Mouse (Mus musculus) liver, embryonic 13.5 days (tissue): ENCODE data around the gene Skint3. TPM values are rescaled to one million over a fixed set of nuclear protein-coding genes. Genes with fewer than 3 reads are reported as not detected.
"Not testable (repeated sequence)": the region's sequence is repeated elsewhere in the genome, so short reads cannot be mapped to it uniquely, and the experiment has no call there.

Experiments used
- ATAC-seq: fragments of 200-750 bp; cut with Nextera tagmentation; 2 replicates; pipeline ENCODE4 v1.8.0; 2017; ENCODE audit warnings: low read depth, mild to moderate bottlenecking, moderate number of reproducible peaks, moderate library complexity
- DNase-seq: peaks from one replicate; pipeline ENCODE4 v3.0.0; 2022
- H3K27ac ChIP-seq: fragments of 300-500 bp; sonication (generic); 2 replicates; pipeline ENCODE4 v1.5.1; 2015; ENCODE audit warnings: moderate library complexity, mild to moderate bottlenecking, inconsistent platforms
- H3K27me3 ChIP-seq: fragments of 300-500 bp; sonication (generic); 2 replicates; pipeline ENCODE4 v1.6.1; 2015; ENCODE audit warnings: mild to moderate bottlenecking, inconsistent platforms
- H3K36me3 ChIP-seq: fragments of 300-500 bp; sonication (generic); 2 replicates; pipeline ENCODE4 v1.6.1; 2015; ENCODE audit warnings: mild to moderate bottlenecking, inconsistent platforms
- H3K4me1 ChIP-seq: fragments of 300-500 bp; sonication (generic); replicated peaks from 2 replicates; pipeline ENCODE4 v1.6.1; 2015; ENCODE audit warnings: inconsistent platforms
- H3K4me2 ChIP-seq: fragments of 300-500 bp; sonication (generic); 2 replicates; pipeline ENCODE4 v1.6.1; 2015; ENCODE audit warnings: inconsistent platforms, mild to moderate bottlenecking, moderate library complexity
- H3K4me3 ChIP-seq: fragments of 300-500 bp; sonication (generic); replicated peaks from 2 replicates; pipeline ENCODE4 v1.5.1; 2015; ENCODE audit warnings: mild to moderate bottlenecking, inconsistent platforms
- H3K9ac ChIP-seq: fragments of 300-500 bp; sonication (generic); 2 replicates; pipeline ENCODE4 v1.6.1; 2015; ENCODE audit warnings: mild to moderate bottlenecking, inconsistent platforms
- H3K9me3 ChIP-seq: fragments of 300-500 bp; sonication (generic); replicated peaks from 2 replicates; pipeline ENCODE4 v1.6.1; 2016; ENCODE audit warnings: inconsistent platforms
- WGBS: fragments of 180-500 bp; shearing (Covaris S2); methylation state at CpG from one replicate; pipeline ENCODE4 v1.1.7; 2015; ENCODE audit not compliant: insufficient replicate concordance; 5-methylcytosine and 5-hydroxymethylcytosine counted together
- polyA plus RNA-seq: library from polyadenylated mRNA; unstranded; fragments of >200 nt; fragmentation: Nextera tagmentation; extraction: Ambion mirVana; gene quantifications from 2 replicates; pipeline ENCODE4 v1.2.1, GENCODE M21; 2015

Gene Skint3
- 0.03 TPM in 1 of 2 replicates, not detected in the other for polyA plus RNA-seq

DNA sequence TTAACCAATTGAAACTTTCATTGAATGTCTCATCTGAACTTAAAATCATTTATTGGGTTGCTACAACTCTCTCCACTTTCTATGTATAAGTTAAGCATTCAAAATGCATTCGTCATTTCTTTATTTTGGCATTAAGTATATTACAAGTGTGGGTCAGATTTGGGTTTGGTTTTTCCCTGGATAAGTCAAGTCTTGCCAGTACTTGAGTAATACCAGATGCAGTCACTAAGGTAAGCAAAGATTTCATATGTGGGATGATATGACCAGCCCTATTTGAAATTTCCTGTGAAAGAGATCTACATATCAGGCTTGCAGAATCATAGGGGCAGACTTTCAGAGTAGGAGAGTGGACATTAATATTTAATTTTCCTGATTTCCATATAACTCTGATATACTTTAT, at the start of gene Skint3:
Gene Skint3, plus strand, starts transcription at position 301 of the 400 bp plus-strand sequence.
- 61% methylated on average over 1 of the region's 1 CpGs for WGBS
- Histone ChIP-seq H3K4me2 (no peak within 1 kb of the TSS), H3K4me3 (no peak within 1 kb of the TSS), H3K36me3 (no peaks in the 10 kb centered on the region), H3K27me3 (no peaks in the 10 kb centered on the region), H3K9ac (no peak within 1 kb of the TSS), H3K4me1 (no peaks in the 10 kb centered on the region), H3K27ac (no peak within 1 kb of the TSS), H3K9me3 (no peaks in the 10 kb centered on the region)
- ATAC-seq (no peak), DNase-seq (no peak)

DNA sequence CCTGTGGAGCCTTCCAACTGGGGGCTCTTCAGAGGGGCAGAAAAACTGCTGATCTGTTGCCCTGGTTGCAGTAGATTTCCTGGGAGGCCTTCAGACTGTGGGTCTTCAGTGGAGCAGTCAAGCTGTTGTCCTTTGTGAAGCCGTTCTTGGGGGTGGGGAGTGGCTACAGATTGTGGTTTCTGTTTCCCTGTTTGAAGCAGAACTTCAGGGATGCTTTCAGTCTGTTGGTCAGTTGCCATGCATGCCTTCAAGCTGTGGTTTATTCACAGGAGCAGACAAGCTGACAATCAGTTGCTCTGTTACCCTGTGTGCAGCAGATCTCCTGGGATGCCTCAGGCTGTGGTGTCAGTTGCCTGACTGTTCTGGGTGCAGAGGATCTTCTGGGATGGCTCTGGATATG, 11.4 kb downstream of the Skint3 start:
- Histone ChIP-seq H3K36me3 (no peaks in the 10 kb centered on the region), H3K9me3 (no peaks in the 10 kb centered on the region), H3K27ac (no peak overlapping the region), H3K4me2 (no peak overlapping the region), H3K27me3 (no peaks in the 10 kb centered on the region), H3K9ac (no peak overlapping the region), H3K4me3 (no peak overlapping the region), H3K4me1 (no peaks in the 10 kb centered on the region)
- no peak for ATAC-seq
- WGBS = 38% methylated on average over 1 of the region's 1 CpGs
- DNase-seq = no peak

- Histone ChIP-seq H3K27me3 (no peaks in the 10 kb centered on the region), H3K9ac (no peak overlapping the region), H3K9me3 (no peaks in the 10 kb centered on the region; the same call in 1 of the 2 replicates), H3K36me3 (no peaks in the 10 kb centered on the region), H3K4me3 (no peak overlapping the region), H3K4me1 (no peaks in the 10 kb centered on the region), H3K4me2 (no peak overlapping the region), H3K27ac (no peak overlapping the region)
- DNase-seq (no peak), ATAC-seq (no peak)
- 75% methylated on average over 3 of the region's 3 CpGs for WGBS
Measured at GRCm38 (mm10) chr4:112243951-112244350, 11.9 kb downstream of the Skint3 start.

- H3K4me1 ChIP-seq = no peaks in the 10 kb centered on the region
- no peak overlapping the region for H3K27ac ChIP-seq
- no peaks in the 10 kb centered on the region for H3K9me3 ChIP-seq
- H3K4me3 ChIP-seq = no peak overlapping the region
- no peak overlapping the region for H3K9ac ChIP-seq
- H3K4me2 ChIP-seq = no peak overlapping the region
- ATAC-seq (no peak), DNase-seq (no peak)
- no peaks in the 10 kb centered on the region for H3K36me3 ChIP-seq
- 47% methylated on average over 5 of the region's 5 CpGs for WGBS
- no peaks in the 10 kb centered on the region for H3K27me3 ChIP-seq
Measured at GRCm38 (mm10) chr4:112256022-112256421, 24.0 kb downstream of the Skint3 start.

GRCm38 (mm10) chr4:112287178-112287974, 55.3 kb downstream of the Skint3 start:
- Histone ChIP-seq H3K9ac (no peak overlapping the region), H3K4me3 (no peak overlapping the region), H3K36me3 (no peaks in the 10 kb centered on the region), H3K27me3 (no peaks in the 10 kb centered on the region), H3K9me3 (no peaks in the 10 kb centered on the region), H3K27ac (no peak overlapping the region), H3K4me2 (no peak overlapping the region), H3K4me1 (no peaks in the 10 kb centered on the region)
- 62% methylated on average over 12 of the region's 12 CpGs for WGBS
- ATAC-seq = no peak
- no peak for DNase-seq

GRCm38 (mm10) chr4:112288396-112288795, 56.4 kb downstream of the Skint3 start:
- no peaks in the 10 kb centered on the region for H3K9me3 ChIP-seq
- no peak overlapping the region for H3K27ac ChIP-seq
- H3K27me3 ChIP-seq = no peaks in the 10 kb centered on the region
- no peaks in the 10 kb centered on the region for H3K36me3 ChIP-seq
- DNase-seq (no peak), ATAC-seq (no peak)
- no peak overlapping the region for H3K4me3 ChIP-seq
- no peak overlapping the region for H3K9ac ChIP-seq
- 26% methylated on average over 4 of the region's 4 CpGs for WGBS
- no peak overlapping the region for H3K4me2 ChIP-seq
- no peaks in the 10 kb centered on the region for H3K4me1 ChIP-seq

DNA sequence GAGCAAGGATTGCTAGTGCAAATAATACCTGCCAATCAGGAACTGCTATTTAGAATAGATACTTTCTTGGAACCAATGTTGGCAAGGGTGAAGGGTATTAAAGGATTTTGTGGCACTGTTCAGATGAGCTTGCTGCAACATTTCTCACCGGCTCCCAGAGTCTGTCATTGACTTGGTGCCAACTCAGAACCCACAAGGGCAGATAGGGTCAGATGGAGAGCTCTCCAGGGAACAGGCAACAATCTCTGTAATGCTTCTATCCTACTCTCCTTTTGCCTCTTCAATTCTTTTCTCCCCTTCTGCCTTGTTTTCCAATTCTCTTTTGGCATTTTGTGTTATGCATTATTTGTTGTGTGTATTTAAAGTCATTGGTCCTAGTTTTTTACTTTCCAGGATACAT, 70.3 kb downstream of the Skint3 start:
- H3K27ac ChIP-seq = no peak overlapping the region
- H3K27me3 ChIP-seq = no peaks in the 10 kb centered on the region
- no peak overlapping the region for H3K4me3 ChIP-seq
- ATAC-seq (no peak), DNase-seq (no peak)
- H3K36me3 ChIP-seq = no peaks in the 10 kb centered on the region
- H3K4me2 ChIP-seq = no peak overlapping the region
- H3K4me1 ChIP-seq = no peaks in the 10 kb centered on the region
- H3K9ac ChIP-seq = no peak overlapping the region
- WGBS = 50% methylated on average over 1 of the region's 1 CpGs
- no peaks in the 10 kb centered on the region for H3K9me3 ChIP-seq

- ATAC-seq (no peak), DNase-seq (no peak)
- Histone ChIP-seq H3K9ac (no peak overlapping the region), H3K4me3 (no peak overlapping the region), H3K9me3 (no peaks in the 10 kb centered on the region), H3K36me3 (no peaks in the 10 kb centered on the region), H3K4me2 (no peak overlapping the region), H3K4me1 (no peaks in the 10 kb centered on the region), H3K27ac (no peak overlapping the region), H3K27me3 (no peaks in the 10 kb centered on the region)
- 64% methylated on average over 3 of the region's 3 CpGs for WGBS
Measured at GRCm38 (mm10) chr4:112302855-112303509, 70.9 kb downstream of the Skint3 start.

- WGBS = 71% methylated on average over 16 of the region's 17 CpGs
- H3K4me3 ChIP-seq, H3K4me2 ChIP-seq, H3K4me1 ChIP-seq, H3K9me3 ChIP-seq, H3K27me3 ChIP-seq, H3K27ac ChIP-seq, H3K36me3 ChIP-seq, H3K9ac ChIP-seq, DNase-seq, ATAC-seq: not testable (repeated sequence)
Measured at GRCm38 (mm10) chr4:112349111-112349510, 117.1 kb downstream of the Skint3 start.

Other genes with a start within 250 kb of the Skint3 start
- not detected in 2 replicates for gene Skint1, start 226.0 kb upstream of the Skint3 start, polyA plus RNA-seq
- gene Skint4, start 160.2 kb upstream of the Skint3 start, polyA plus RNA-seq = not detected in 2 replicates
- gene Skint9, start 201.7 kb downstream of the Skint3 start, polyA plus RNA-seq = not detected in 2 replicates